Mouse (Mus musculus) testis, postnatal 10 days (tissue): ENCODE measurements around the gene Slc2a12.

ENCODE experiments used
- DNase-seq: peaks from one replicate; pipeline ENCODE4 v3.0.0; 2021; ENCODE audit warnings: low spot score

The Slc2a12 gene

GRCm38 (mm10) chr10:22728257-22728656, 83.4 kb downstream of the Slc2a12 start:
- no peak for DNase-seq

- no peak for DNase-seq
These were observed 85.6 kb downstream of the Slc2a12 start for GRCm38 (mm10) chr10:22730266-22730991.

- no peak for DNase-seq
These were observed 86.1 kb downstream of the Slc2a12 start for GRCm38 (mm10) chr10:22730992-22731271.

- peak; percentile 90 for DNase-seq
These were observed 86.7 kb downstream of the Slc2a12 start, which contains the start of gene Tbpl1 for GRCm38 (mm10) chr10:22731272-22732093. TSS of gene Tbpl1 (minus strand) at chr10:22731938.

- no peak for DNase-seq
These were observed 87.4 kb downstream of the Slc2a12 start for GRCm38 (mm10) chr10:22732181-22732580.

GRCm38 (mm10) chr10:22745922-22746321, 101.1 kb downstream of the Slc2a12 start:
- DNase-seq = no peak

GRCm38 (mm10) chr10:22746334-22747322, 101.8 kb downstream of the Slc2a12 start:
- no peak for DNase-seq

GRCm38 (mm10) chr10:22751175-22751682, 106.4 kb downstream of the Slc2a12 start:
- no peak for DNase-seq
